Mouse (Mus musculus): ENCODE measurements at regions not wholly inside any gene's neighbourhood (a gene's known extent, or its start where the extent isn't known, plus 50 kb on each side); places are given as distances from the start of the nearest gene placed in this dataset.

DNA sequence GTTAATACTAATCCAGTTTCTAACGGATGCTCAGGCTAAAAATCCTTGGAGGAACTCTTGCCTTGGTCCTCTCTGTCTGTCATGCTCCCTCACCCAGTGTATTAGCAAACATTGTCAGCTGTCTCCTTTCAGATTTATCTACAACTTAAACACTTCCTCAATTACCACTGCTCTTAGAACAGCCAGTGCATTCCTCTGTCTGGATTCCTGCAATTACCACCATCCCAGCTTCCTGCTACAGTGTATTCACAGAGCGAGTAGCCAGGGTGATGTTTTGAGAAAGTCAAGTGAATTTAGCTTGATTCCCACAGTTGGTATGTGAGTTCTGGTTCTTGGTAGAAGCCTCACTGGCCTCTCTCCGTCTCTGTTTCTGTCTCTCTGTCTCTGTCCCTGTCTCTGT lies 108.0 kb upstream of the Rbms1 start:
- TF ChIP-seq CTCF (IDR thresholded peaks at IDR 0.05; ENCODE audit: borderline replicate concordance, insufficient read depth, low read length) (no peak), POLR2A (IDR thresholded peaks at IDR 0.05; ENCODE audit: low read depth, low read length) (no peak)

Measured in embryonic fibroblast, embryonic 13.5 days (primary cell).